Mouse (Mus musculus): ENCODE results near the gene Pdx1. TPM values are rescaled to one million over a fixed set of nuclear protein-coding genes. Genes with fewer than 3 reads are reported as not detected.

The Pdx1 gene
- total RNA-seq, 1 experiment from 2014 or later: not detected

DNA sequence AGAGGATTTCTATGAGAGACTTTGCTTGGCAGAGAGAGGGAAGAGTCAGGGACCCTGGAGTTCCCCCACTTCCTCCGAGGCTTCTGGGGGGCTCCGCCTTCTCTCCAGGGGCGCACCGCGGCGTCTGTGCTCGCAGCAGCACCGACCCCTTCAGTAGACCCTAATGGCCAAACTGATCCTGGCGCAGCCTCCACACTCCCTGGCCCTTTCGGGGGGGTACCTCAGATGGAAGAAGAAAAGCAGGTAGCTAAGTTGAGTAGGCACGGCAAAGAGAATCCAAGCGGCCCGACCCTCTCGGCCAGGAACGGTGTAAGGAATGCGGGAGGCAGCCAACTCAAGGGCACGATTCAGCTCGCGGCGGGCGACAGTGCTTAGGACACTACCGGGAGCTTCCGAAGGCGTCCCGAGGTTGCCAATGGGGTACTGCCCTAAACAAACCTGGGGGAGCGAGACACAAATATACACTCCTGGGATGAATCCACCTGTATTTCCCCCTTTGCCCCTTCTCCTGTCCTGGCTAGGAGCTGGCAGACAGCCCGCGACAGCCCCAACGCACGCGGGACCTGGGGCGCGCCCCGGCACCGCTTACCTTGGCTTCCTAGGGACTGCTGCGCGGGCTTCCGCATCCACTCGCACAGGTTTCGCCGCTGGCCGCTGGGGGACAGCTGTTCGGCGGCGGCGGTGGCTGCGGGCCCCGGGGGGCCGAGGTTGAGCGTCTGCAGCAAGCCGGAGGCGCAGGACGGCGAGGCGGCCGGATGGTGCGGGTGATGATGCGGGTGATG, 36.3 kb downstream of the Pdx1 start:
- ATAC-seq (replicated peaks; ENCODE audit: insufficient number of reproducible peaks, low FRiP score, low TSS enrichment, poor library complexity, severe bottlenecking): no peak

DNA sequence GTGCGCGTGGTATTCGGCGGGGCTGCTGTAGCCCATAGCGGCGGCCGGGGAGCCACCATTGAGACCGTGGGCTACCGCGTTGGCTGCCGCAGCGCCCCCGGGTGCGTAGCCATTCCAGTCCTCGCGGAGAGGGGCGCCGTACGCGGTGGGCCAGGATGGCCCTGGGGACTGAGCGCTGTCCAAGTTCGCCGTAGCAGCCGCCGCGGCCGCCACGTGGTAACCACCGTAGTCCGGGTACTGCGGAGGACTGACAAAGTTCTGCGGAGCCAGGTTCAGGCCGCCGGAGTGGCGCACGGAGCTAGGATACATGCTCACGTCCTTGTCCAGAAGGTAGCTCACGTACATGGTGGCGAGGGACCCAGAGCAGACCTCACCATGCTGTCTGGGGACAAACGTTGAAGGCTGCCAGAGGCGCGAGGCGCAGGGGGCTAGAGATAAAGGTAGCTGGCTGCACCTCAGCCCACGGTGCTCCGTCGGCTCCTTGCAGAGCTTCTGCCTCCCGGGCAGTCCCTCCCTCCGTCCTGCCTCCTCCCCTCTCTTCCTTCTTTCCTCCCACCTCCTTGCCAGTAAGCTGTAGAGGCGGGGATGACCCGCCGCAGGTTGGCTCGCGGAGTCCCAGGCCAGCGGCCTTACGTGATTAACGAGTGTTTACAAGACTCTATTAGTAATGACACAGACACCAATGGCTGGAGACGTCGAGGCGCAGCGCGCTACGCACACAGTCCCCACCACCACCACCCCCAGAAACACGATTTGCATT, 37.1 kb downstream of the Pdx1 start, which contains the start of gene Cdx2:
Gene Cdx2 (minus strand): TSS at position 633 of the 760 bp plus-strand sequence.
- ATAC-seq (replicated peaks; ENCODE audit: insufficient number of reproducible peaks, low FRiP score, low TSS enrichment, poor library complexity, severe bottlenecking): no peak

DNA sequence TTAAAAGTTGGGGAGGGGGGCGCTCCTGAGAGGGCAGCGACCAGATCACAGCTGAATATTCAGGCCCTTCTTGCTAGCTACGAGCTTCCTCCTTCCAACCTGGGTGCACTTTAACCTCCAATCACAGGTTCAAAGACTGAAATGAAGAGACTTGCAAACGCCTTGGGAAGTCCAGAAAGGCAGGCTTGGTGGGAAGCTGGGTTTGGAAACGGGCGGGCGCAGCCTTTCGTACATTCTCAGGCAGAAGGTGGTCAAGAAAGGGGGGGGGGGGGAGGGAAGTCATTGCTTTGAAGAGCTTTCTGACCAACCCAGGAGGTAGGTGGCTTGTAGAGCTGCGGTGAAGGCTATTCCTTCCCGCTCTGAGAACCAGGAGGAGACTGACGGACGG, 37.6 kb downstream of the Pdx1 start:
- ATAC-seq (replicated peaks; ENCODE audit: insufficient number of reproducible peaks, low FRiP score, low TSS enrichment, poor library complexity, severe bottlenecking): no peak

DNA sequence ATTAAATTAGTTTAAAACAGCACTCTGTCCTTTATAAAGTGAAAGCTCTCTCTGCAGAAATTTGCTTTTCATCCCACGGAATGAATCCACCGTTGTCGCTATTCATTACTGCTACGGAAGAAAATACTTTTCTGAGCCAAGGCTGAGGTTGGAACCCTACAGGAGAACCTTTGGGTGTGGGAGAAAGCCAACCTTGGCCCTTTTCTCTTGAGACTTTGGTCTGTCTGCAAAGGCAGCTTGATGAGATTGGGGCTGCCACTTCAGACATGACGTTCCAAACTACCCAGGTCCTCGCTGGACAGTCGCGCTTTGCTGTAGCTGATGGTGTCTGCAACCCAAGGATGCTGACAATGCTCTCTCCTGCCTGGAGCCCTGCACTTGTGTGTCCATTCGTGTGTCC, 38.7 kb downstream of the Pdx1 start:
- ATAC-seq (replicated peaks; ENCODE audit: insufficient number of reproducible peaks, low FRiP score, low TSS enrichment, poor library complexity, severe bottlenecking): no peak

DNA sequence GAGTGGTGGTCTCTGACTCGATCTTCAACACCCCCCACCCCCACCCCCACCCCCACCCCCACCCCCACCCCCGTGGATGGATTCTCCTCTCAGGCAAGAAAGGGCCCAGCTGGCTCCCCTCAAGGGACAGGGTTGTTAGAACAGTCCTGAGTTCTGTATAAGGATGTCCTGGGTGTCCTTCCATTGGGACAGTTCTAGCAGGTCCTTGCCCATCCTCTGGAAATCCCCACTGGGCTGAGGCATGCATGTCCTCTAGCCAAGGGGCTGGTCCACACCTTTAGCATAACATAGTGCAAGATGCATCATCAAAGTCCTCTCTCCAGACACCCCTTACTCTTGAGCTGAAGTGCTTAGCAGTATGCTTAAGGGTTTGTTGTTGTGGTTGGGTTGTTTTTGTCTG, 40.0 kb downstream of the Pdx1 start:
- no peak for ATAC-seq (replicated peaks; ENCODE audit: insufficient number of reproducible peaks, low FRiP score, low TSS enrichment, poor library complexity, severe bottlenecking)

DNA sequence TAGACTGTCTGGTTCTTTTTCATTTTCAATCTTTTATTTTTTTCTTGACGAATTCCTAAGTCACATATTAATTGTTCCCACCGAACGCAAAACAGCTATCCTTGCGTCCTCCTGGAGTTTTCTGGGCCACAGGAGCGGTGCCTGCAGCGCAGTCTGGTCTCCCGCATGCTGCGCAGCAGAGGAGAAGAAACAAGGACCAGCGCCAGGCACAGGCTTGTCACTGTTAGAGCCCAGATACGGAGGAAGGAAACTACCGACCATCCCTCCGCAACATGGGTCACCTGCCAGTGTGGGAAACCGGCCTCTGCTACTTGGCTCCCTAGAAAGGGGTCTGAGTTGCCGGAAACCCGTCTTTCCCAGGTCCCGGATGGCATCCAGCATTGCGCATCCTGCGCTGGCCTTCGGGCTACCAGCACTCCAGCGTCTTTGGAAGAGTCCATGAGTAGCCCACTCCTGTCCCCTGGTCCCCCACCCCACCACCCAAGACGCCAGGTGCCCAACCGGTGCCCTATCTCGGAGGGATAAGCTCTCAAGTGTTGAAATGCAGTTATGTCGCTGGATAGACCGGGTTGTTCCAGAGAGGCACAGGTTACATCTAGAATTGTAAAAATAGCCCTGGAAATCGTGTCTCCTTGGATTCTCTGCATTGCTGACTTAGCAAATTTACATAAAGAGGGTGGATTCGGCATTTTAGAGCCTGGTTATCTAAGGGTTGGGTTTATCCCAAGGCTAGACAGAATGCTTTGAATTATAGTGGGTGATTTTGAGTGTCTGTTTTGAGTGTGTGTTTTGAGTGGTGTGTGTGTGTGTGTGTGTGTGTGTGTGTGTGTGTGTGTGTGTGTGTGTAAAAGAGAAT, 43.3 kb downstream of the Pdx1 start:
- no peak for ATAC-seq (replicated peaks; ENCODE audit: insufficient number of reproducible peaks, low FRiP score, low TSS enrichment, poor library complexity, severe bottlenecking)

DNA sequence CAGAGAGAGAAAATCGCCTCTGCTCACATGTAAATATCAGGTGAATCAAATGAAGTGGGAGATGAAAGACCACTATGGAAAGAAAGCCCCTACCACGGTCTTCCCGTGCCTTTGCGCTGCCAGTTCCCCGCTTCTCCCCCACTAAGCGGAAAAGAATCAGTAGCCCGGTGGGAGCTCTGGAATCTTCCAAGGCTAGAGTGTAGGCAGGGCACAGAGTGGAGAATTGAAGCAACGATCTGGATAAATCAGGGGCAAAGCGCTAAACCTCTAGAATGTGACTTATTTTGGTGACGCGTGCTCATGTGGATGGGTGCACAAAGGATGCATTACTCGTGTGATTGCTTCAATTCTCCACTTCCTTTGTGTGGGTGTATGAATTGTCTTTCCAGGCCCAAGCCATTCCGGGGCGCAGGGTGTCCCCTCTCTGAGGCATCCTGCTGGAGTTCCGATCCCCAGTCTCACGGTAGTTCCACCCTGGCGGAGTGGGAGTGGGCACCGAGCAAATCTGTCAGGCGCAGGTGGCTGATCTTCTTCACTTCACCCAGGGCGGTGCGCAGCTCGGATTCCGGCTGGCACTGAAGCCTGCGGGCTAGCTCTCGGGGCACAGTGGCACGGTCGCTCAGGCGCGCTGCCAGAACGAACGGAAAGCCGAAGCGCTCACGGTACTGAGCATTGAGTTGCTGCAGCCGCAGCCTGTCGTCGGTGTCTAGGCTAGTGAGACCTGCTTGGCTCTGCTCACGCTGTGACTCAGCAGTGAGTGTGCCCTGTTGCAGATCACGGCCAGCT, 45.1 kb downstream of the Pdx1 start:
- ATAC-seq (replicated peaks; ENCODE audit: insufficient number of reproducible peaks, low FRiP score, low TSS enrichment, poor library complexity, severe bottlenecking): no peak

DNA sequence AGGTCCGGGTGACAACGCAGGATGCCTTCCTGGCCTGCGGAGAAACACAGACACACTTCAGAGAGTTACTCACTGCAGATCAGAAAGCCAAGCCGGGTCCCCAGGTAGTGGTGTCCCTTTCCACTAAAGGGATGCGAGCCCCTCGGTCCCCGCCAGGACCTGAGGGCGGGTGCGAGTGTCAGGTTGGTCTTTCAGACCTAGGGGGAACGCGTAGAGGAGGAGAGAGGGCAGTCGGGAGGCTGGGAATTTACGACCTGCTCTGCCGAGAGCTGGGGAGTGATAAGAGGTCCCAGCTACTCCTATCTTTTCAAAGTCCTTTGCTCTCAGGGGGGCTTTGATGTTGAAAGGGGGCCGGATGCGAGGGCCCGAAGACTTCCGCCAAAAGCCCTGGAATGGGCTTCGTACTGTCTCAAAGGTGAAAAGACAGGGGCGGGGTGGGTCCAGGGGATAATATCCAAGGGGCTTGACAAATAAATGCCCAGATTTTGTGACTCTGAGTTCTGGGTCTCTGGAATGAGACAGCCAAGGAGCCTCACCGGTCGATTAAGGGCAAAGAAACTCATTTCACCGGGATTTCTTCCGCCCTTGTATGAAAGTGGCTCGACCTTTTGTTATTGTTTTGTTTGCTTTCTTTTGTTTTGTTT, 45.8 kb downstream of the Pdx1 start:
- ATAC-seq (replicated peaks; ENCODE audit: insufficient number of reproducible peaks, low FRiP score, low TSS enrichment, poor library complexity, severe bottlenecking): no peak

DNA sequence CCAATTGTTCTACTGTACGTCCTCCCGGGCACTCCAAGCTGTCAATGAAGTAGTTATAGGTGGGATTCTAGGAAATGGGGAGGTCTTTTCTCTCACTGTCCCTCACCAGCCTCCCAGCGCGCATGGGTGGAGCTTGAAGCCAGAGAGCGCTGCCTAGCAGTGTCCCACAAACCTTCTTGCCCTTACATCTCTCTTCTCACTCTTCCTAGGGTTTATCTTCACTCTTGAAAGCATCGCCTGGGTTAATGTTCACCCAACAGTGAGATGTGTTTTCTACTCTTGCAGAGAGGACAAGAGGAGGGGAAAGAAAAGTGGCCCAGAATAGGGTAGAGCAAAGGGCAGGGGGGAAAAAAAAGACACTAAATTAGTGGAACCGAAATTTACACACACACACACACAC, 47.6 kb downstream of the Pdx1 start:
- ATAC-seq (replicated peaks; ENCODE audit: insufficient number of reproducible peaks, low FRiP score, low TSS enrichment, poor library complexity, severe bottlenecking): no peak

DNA sequence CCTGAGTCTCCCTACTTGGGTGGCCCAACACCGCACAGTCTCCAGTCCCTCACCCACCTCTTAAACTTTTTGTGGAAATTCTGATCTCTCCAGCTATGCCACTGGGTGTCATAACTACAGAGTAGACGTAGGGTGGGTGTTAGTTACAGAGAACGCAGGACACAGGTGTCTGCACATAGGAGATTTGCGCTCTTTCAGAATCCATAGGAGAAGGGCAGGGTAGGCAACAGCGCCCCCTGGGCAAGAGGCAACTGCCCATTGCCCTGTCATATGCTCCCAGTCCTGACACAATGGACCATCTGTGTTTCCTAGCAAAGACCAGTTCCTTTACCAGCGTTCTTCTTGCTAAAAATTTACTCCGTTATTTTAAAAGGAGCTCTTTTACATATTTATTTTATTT, 48.2 kb downstream of the Pdx1 start:
- ATAC-seq (replicated peaks; ENCODE audit: insufficient number of reproducible peaks, low FRiP score, low TSS enrichment, poor library complexity, severe bottlenecking): no peak

DNA sequence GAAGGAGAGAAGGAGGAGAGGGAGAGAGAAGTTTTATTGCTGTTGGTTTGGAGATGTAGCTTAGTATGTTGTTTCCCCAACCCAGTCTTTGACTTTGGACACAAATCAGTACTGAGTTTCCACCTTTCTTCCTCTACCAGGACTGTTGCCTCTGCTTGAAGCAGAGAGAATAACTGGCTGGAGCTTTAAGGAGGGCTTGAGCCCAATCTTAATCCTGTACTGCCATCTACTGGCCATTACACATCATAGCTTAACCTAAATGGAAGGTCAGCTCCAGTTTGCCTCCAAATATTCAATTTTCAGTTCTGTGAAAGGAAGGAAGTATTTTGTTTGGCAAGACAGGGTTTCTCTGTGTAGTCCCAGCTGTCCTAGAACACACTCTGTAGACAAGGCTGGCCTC, 49.9 kb downstream of the Pdx1 start:
- peak; percentile 69; the same call in 1 of the 2 replicates for ATAC-seq (replicated peaks; ENCODE audit: insufficient number of reproducible peaks, low FRiP score, low TSS enrichment, poor library complexity, severe bottlenecking)

DNA sequence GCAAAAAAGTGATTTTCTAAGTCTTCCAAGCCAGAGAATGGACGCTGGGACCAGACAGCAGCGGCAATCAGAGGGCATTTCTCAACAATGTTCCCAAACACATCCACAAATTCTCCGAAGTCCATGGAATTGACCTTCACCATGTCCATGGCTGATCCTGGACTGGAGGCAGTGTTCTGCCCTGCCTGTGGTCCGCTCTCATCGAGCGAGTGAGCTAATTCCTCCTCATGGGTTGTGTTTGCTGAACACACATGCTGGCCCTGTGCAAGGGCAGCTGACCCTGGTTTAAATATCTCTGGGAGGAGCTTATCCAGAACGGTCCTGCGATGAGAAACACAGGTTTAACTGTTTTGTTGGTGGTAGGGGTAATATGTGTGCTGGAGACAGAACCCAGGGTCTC, 52.4 kb downstream of the Pdx1 start, which contains the start of gene Urad:
Gene Urad (minus strand): TSS at position 258 of the 400 bp plus-strand sequence.
- ATAC-seq (replicated peaks; ENCODE audit: insufficient number of reproducible peaks, low FRiP score, low TSS enrichment, poor library complexity, severe bottlenecking): no peak

DNA sequence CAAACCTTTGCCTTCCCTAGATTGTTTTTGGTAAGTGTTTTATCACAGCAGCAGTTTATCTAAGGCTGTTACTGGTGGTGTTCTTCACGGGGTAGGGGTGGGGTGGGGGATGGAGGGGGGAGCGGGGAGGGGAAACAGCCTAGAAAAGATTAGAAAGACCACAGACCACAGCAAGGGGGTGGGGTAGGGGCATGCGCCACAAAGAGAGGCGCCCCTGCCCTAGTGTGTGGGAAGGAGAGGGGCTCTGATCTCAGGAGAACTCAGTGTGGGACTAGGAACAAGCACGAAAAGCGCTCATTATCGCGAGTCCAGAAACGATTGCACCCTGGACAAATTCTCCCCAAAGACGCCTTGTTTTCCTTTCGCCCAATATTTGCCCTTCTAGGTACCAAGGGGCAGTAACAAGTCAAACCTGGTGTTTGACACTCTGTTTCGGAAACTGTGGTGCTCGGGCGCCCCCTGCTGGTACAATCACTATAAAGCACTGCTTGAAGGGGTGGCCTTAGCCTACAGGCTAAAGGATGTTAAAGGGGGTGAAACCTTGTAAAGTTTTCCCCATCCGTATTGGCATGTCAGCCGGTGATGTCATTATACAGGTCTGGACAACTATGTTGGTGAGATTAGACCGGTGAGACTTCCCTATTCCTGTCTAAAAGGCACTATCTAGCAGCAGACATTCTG, 53.6 kb downstream of the Pdx1 start:
- peak; percentile 55; the same call in 1 of the 2 replicates for ATAC-seq (replicated peaks; ENCODE audit: insufficient number of reproducible peaks, low FRiP score, low TSS enrichment, poor library complexity, severe bottlenecking)

Other genes starting within 250 kb of the Pdx1 start
- 2.7 to 9.6 TPM (median 2.9 TPM) in 3 replicates for gene Lnx2, start 193.4 kb upstream of the Pdx1 start, total RNA-seq (2017)
- 89.9 to 107 TPM (median 97.4 TPM) in 3 replicates for gene Polr1d, start 192.9 kb upstream of the Pdx1 start, total RNA-seq (2017)
- not detected in 3 replicates for gene Gsx1, start 81.3 kb upstream of the Pdx1 start, total RNA-seq (2017)
- not detected in 3 replicates for gene Cdx2, start 37.3 kb downstream of the Pdx1 start, total RNA-seq (2017)
- not detected in 3 replicates for gene Urad, start 52.5 kb downstream of the Pdx1 start, total RNA-seq (2017)
- 1.7 to 3.9 TPM (median 3.2 TPM) in 3 replicates for gene Flt3, start 130.5 kb downstream of the Pdx1 start, total RNA-seq (2017)
- gene Pan3, start 160.2 kb downstream of the Pdx1 start, total RNA-seq (2017): 167 to 270 TPM (median 183 TPM) in 3 replicates

Measured in monocyte, adult 5-6 weeks (primary cell).